Mouse (Mus musculus) liver, embryonic 11.5 days (tissue): Measurements from ENCODE around the gene Pxmp4. TPM values are rescaled to one million over a fixed set of nuclear protein-coding genes. Genes with fewer than 3 reads are reported as not detected.
A peak's percentile ranks its signal among the peaks of the same experiment; 100 is the strongest.

Source experiments
- ATAC-seq: fragments of 200-750 bp; cut with Nextera tagmentation; replicated peaks from 2 replicates; pipeline ENCODE4 v1.8.0; 2017; ENCODE audit warnings: moderate number of reproducible peaks, mild to moderate bottlenecking, moderate TSS enrichment, moderate library complexity; ENCODE audit not compliant: low FRiP score
- DNase-seq: peaks from one replicate; pipeline ENCODE4 v3.0.0-alpha.2; 2017; ENCODE audit warnings: low spot score
- H3K27ac ChIP-seq: fragments of 300-500 bp; sonication (generic); 2 replicates; pipeline ENCODE4 v1.5.1; 2014; ENCODE audit warnings: mild to moderate bottlenecking, low read depth, low read length, control low read depth
- H3K27me3 ChIP-seq: fragments of 300-500 bp; sonication (generic); replicated peaks from 2 replicates; pipeline ENCODE4 v1.6.1; 2014; ENCODE audit warnings: low read length, mixed read lengths; ENCODE audit not compliant: control insufficient read depth, insufficient read depth
- H3K36me3 ChIP-seq: fragments of 300-500 bp; sonication (generic); 2 replicates; pipeline ENCODE4 v1.6.1; 2014; ENCODE audit warnings: mild to moderate bottlenecking, low read length, moderate library complexity, mixed read lengths; ENCODE audit not compliant: control insufficient read depth, insufficient read depth
- H3K4me1 ChIP-seq: fragments of 300-500 bp; sonication (generic); replicated peaks from 2 replicates; pipeline ENCODE4 v1.6.1; 2014; ENCODE audit warnings: low read length, mixed read lengths; ENCODE audit not compliant: control insufficient read depth, insufficient read depth
- H3K4me2 ChIP-seq: fragments of 300-500 bp; sonication (generic); 2 replicates; pipeline ENCODE4 v1.6.1; 2014; ENCODE audit warnings: mild to moderate bottlenecking, control low read depth, moderate library complexity
- H3K4me3 ChIP-seq: fragments of 300-500 bp; sonication (generic); 2 replicates; pipeline ENCODE4 v1.5.1; 2014; ENCODE audit warnings: low read depth, low read length, control low read depth
- H3K9ac ChIP-seq: fragments of 300-500 bp; sonication (generic); 2 replicates; pipeline ENCODE4 v1.6.1; 2014; ENCODE audit warnings: low read depth, low read length, control low read depth
- H3K9me3 ChIP-seq: fragments of 300-500 bp; sonication (generic); 2 replicates; pipeline ENCODE4 v1.6.1; 2016; ENCODE audit warnings: low read length, inconsistent platforms, mixed read lengths; ENCODE audit not compliant: control insufficient read depth
- WGBS: fragments of 180-500 bp; shearing (Covaris S2); extraction: QIAGEN DNeasy Blood & Tissue Kit; methylation state at CpG from one replicate; pipeline ENCODE4 v1.1.7; 2014; 5-methylcytosine and 5-hydroxymethylcytosine counted together
- polyA plus RNA-seq: library from polyadenylated mRNA; unstranded; fragments of >200 nt; fragmentation: Nextera tagmentation; extraction: Ambion mirVana; gene quantifications from 2 replicates; pipeline ENCODE4 v1.2.1, GENCODE M21; 2014

Pxmp4 gene
- polyA plus RNA-seq, 1 experiment from 2014 or later = 25.2 TPM

- DNase-seq (no peak), ATAC-seq (no peak)
- no peak overlapping the region for H3K9ac ChIP-seq
- H3K27ac ChIP-seq = no peak overlapping the region
- no peak overlapping the region for H3K4me2 ChIP-seq
- no peak overlapping the region for H3K4me3 ChIP-seq
- peaks cover 20% of the 10 kb centered on the region; the same call in 1 of the 2 replicates for H3K36me3 ChIP-seq
- no peaks in the 10 kb centered on the region for H3K27me3 ChIP-seq
- H3K9me3 ChIP-seq = no peaks in the 10 kb centered on the region
- WGBS = 85% methylated on average over 3 of the region's 3 CpGs
- H3K4me1 ChIP-seq = peaks cover 29% of the 10 kb centered on the region
These were observed 37.9 kb downstream of the Pxmp4 start for GRCm38 (mm10) chr2:154565562-154565961.

GRCm38 (mm10) chr2:154563612-154564170 lies 39.8 kb downstream of the Pxmp4 start:
- Histone ChIP-seq H3K27ac (no peak overlapping the region), H3K27me3 (no peaks in the 10 kb centered on the region), H3K9me3 (no peaks in the 10 kb centered on the region), H3K36me3 (peaks cover 20% of the 10 kb centered on the region; the same call in 1 of the 2 replicates), H3K9ac (no peak overlapping the region), H3K4me3 (no peak overlapping the region), H3K4me1 (peaks cover 29% of the 10 kb centered on the region), H3K4me2 (no peak overlapping the region)
- DNase-seq (no peak), ATAC-seq (no peak)
- 91% methylated on average over 22 of the region's 22 CpGs for WGBS

GRCm38 (mm10) chr2:154558264-154559039 lies 45.1 kb downstream of the Pxmp4 start, which contains the start of gene Necab3:
Gene Necab3, minus strand, starts transcription at chr2:154558890.
- H3K27ac ChIP-seq = peak within 1 kb of the TSS; percentile 25; the same call in 1 of the 2 replicates
- H3K27me3 ChIP-seq = 0 out of 2 replicates have a peak, but pooled peaks cover 2% of the 10 kb centered on the region
- peak within 1 kb of the TSS; percentile 54 for H3K9ac ChIP-seq
- H3K36me3 ChIP-seq = peaks cover 13% of the 10 kb centered on the region; the same call in 1 of the 2 replicates
- ATAC-seq (peak; percentile 77), DNase-seq (peak; percentile 56)
- H3K4me3 ChIP-seq = peak within 1 kb of the TSS; percentile 43
- H3K9me3 ChIP-seq = no peaks in the 10 kb centered on the region
- peak within 1 kb of the TSS; percentile 91 for H3K4me2 ChIP-seq
- peaks cover 17% of the 10 kb centered on the region for H3K4me1 ChIP-seq
- 3% methylated on average over 34 of the region's 34 CpGs for WGBS

GRCm38 (mm10) chr2:154557184-154557832 lies 46.2 kb downstream of the Pxmp4 start:
- 52% methylated on average over 5 of the region's 5 CpGs for WGBS
- Histone ChIP-seq H3K36me3 (peaks cover 5% of the 10 kb centered on the region; the same call in 1 of the 2 replicates), H3K27me3 (peaks cover 6% of the 10 kb centered on the region), H3K27ac (no peak overlapping the region), H3K4me2 (no peak overlapping the region), H3K4me1 (peaks cover 24% of the 10 kb centered on the region), H3K9me3 (no peaks in the 10 kb centered on the region), H3K4me3 (no peak overlapping the region), H3K9ac (no peak overlapping the region)
- ATAC-seq (no peak), DNase-seq (no peak)

GRCm38 (mm10) chr2:154555235-154555634 lies 48.3 kb downstream of the Pxmp4 start:
- H3K36me3 ChIP-seq = no peaks in the 10 kb centered on the region
- H3K4me3 ChIP-seq = no peak overlapping the region
- 96% methylated on average over 6 of the region's 6 CpGs for WGBS
- H3K4me1 ChIP-seq = peaks cover 30% of the 10 kb centered on the region
- no peak overlapping the region for H3K9ac ChIP-seq
- H3K4me2 ChIP-seq = no peak overlapping the region
- H3K9me3 ChIP-seq = no peaks in the 10 kb centered on the region
- ATAC-seq (no peak), DNase-seq (no peak)
- H3K27me3 ChIP-seq = peaks cover 25% of the 10 kb centered on the region
- H3K27ac ChIP-seq = no peak overlapping the region

GRCm38 (mm10) chr2:154552424-154552907 lies 51.0 kb downstream of the Pxmp4 start:
- peak; percentile 56 for DNase-seq
- Histone ChIP-seq H3K4me2 (peak overlapping the region; percentile 55), H3K9ac (peak overlapping the region; percentile 21; the same call in 1 of the 2 replicates), H3K27me3 (peaks cover 35% of the 10 kb centered on the region), H3K4me3 (peak overlapping the region; percentile 25), H3K27ac (no peak overlapping the region), H3K36me3 (no peaks in the 10 kb centered on the region), H3K9me3 (no peaks in the 10 kb centered on the region), H3K4me1 (peaks cover 27% of the 10 kb centered on the region)
- ATAC-seq = peak; percentile 40
- 20% methylated on average over 27 of the region's 27 CpGs for WGBS

GRCm38 (mm10) chr2:154551927-154552326 lies 51.6 kb downstream of the Pxmp4 start:
- H3K4me3 ChIP-seq = peak overlapping the region; percentile 25

GRCm38 (mm10) chr2:154551476-154551875 lies 52.0 kb downstream of the Pxmp4 start, which contains the start of gene Actl10:
Gene Actl10, plus strand, starts transcription at chr2:154551776.
- no peaks in the 10 kb centered on the region for H3K36me3 ChIP-seq
- no peak within 1 kb of the TSS for H3K27ac ChIP-seq
- 72% methylated on average over 4 of the region's 4 CpGs for WGBS
- H3K4me2 ChIP-seq = peak within 1 kb of the TSS; percentile 55
- peaks cover 23% of the 10 kb centered on the region for H3K4me1 ChIP-seq
- peak within 1 kb of the TSS; percentile 21; the same call in 1 of the 2 replicates for H3K9ac ChIP-seq
- peak within 1 kb of the TSS; percentile 25 for H3K4me3 ChIP-seq
- no peak for DNase-seq
- H3K27me3 ChIP-seq = peaks cover 35% of the 10 kb centered on the region
- H3K9me3 ChIP-seq = no peaks in the 10 kb centered on the region
- ATAC-seq = no peak

More at GRCm38 (mm10) chr2:154551927-154552326, 51.6 kb downstream of the Pxmp4 start:
- H3K4me1 ChIP-seq = peaks cover 23% of the 10 kb centered on the region
- 27% methylated on average over 21 of the region's 21 CpGs for WGBS
- peaks cover 35% of the 10 kb centered on the region for H3K27me3 ChIP-seq
- no peak for DNase-seq
- H3K4me2 ChIP-seq = peak overlapping the region; percentile 55
- H3K36me3 ChIP-seq = no peaks in the 10 kb centered on the region
- peak; percentile 32; the same call in 1 of the 2 replicates for ATAC-seq
- peak overlapping the region; percentile 21; the same call in 1 of the 2 replicates for H3K9ac ChIP-seq
- no peaks in the 10 kb centered on the region for H3K9me3 ChIP-seq
- H3K27ac ChIP-seq = no peak overlapping the region
